Mouse (Mus musculus) thymus, adult 18-20 months (tissue): ENCODE data around the gene Chst3.
"Not testable (repeated sequence)": the region's sequence is repeated elsewhere in the genome, so short reads cannot be mapped to it uniquely, and the experiment has no call there.

ENCODE experiments used
- DNase-seq, 2 experiments: peaks; one replicate each; pipeline ENCODE4 v3.0.0; 2022; ENCODE audit warnings: mixed read lengths in 2 of 2

The Chst3 gene

DNA sequence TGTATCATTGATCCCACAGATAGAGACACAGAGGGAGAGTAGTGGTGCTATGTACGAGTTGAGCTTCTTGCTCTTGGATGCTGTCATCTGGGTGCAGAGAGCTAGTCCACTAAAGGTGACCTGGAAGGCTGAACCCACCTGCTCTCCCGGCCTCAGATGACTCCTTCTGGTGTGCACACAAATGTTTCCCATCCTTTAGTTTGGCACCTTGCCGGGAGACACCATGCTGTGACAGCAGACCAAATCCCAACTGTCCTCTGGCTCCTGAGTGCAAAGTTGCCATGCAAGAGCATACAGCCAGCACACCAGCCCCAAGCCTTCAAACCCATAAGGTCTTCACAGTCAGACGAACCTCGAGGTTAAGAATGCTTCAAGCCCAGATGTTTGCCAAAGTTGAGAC, 22.1 kb downstream of the Chst3 start:
- no peak for DNase-seq

DNA sequence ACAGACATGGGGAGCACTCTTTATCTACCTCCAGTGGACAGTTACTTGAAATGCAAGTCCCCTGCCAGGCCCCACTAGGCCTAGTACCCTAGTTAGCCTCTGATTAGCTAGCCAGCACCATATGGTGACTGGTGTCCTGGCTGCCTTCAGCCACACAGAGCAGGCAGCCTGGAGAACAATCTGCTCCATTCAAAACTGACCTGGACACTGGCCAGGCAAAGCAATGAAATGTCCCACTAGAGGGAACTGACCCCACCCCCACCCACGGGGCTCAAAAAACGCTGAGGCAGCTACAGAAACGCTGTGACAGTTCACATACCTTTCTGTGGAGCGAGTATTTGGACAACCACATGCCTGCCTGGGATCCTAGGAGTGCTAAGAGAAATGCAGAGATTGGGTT, 24.0 kb downstream of the Chst3 start:
- DNase-seq, result no peak

DNA sequence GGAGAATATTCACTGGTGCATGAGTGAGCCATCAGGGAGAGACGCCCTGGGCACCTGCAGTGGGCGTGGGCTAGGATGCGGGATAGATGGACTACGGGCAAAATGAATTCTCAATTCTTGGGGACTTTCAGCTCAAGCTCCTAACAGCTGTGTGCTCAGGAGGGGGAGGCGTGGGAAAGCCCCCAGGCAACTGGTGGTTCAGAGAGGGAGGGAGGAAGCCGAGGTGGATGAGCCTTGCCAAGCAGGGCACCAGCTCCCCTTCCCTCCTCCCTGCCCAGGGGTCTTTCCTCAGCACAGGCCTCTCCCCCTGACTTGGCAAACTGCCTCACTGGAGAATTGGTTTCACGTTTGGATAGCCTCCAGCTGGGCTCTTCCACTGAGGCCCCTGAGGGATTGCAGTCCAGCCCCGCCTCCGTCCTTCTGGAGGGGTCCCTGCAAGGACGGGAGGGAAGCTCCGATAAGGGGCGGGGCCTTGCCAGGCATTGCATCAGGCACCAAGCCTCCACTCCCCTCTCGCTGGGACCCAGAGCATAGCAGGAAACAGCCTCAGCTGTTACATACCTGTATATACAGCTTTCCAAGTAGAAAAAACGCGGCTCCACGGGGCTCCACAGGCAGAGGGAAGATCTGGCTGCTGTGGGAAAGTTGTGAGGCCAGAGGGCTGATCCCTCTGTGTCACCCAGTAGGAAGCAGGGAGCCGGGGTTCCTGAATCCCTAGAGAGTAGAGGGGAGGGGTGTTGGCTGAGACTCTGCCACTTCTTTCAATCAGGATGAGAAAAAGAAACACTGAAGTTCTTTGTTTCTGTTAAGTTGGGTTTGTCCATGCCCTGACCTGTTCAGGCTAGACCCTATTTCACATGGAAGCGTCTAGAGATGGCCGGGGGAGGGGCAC, 25.3 kb downstream of the Chst3 start:
- DNase-seq, result no peak

DNA sequence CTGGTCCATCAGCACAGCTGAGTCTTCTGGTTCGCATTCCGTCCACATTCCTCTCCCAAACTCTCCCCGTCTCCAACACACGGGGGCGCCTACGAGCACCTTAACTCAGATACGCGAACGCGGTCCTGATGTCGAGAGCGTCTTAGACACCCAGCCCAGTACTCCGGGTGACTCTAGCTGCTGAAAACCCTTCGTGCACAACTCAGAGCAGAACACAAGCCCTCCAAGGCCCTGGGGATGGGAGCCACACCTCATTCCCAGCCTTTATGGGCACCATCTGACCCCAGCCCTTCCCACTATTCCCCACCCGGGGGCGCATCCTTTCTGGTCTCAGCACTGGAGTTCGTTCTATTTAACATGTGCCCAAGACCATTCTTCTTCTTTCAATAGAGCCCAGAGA, 27.3 kb downstream of the Chst3 start:
- DNase-seq, result peak; percentile 38 to 40

DNA sequence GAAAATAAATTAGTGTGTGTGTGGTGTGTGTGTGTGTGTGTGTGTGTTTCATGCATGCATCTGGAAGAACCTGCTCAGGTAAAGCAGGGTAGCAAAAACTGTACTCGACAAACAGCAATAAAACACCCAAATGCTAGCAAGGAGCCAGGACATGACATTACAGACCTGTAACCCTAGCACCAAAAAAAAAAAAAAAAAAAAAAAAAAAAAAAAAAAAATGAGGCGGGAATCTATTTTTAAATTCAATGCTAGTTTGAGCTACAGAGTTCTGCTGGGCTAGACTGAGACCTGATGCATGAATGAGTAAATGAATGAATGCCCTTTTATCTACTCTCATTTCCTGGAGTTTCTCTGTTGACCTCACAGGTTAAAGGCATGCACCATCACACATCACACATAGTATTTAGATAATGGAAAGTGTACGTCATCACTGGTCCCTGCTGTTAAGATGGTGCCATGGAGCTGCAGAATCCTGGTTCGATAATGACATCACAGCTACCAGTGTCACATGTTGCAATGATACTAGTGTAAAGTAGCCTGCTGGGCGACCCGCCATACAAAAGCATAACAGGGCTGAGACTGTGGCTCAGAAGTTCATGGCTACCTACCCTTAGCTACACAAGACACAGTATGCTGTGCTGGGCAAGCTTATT, 29.4 kb downstream of the Chst3 start:
- no peak for DNase-seq

DNA sequence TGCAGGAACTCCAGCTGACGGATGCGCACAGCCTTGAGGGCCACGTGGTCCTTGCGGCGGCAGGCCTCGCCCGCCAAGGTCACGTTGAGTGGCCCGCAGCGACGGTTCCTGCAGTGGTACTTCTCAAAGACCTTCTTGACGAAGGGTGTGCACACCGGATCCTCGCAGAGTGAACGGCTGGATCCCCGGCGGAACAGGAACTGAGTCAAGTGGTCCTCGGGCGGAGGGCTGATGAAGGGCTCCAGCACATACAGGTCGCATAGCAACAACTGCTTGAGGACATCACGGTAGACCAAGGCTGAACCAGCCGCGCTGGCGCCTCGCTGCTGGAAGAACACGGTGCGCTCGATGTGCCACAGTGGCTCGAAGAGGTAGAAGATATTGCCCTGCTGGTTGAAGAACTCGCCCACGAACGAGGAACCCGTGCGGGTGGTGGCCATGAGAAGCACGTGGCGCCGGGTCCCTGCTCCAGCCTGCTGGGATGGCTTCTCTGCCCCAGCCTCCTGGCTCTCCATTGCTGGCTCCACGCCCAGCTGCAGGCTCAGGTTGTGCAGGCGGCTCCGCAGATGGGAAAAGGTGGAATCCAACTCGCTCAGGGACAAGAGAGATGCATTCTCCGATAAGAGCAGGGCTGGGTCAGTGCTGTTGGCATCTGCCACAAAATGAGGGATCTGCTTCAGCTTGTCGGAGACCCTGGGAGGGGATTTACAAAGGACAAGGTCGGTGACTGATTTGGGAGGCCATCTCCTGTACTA, 32.7 kb downstream of the Chst3 start:
- DNase-seq, result no peak

DNA sequence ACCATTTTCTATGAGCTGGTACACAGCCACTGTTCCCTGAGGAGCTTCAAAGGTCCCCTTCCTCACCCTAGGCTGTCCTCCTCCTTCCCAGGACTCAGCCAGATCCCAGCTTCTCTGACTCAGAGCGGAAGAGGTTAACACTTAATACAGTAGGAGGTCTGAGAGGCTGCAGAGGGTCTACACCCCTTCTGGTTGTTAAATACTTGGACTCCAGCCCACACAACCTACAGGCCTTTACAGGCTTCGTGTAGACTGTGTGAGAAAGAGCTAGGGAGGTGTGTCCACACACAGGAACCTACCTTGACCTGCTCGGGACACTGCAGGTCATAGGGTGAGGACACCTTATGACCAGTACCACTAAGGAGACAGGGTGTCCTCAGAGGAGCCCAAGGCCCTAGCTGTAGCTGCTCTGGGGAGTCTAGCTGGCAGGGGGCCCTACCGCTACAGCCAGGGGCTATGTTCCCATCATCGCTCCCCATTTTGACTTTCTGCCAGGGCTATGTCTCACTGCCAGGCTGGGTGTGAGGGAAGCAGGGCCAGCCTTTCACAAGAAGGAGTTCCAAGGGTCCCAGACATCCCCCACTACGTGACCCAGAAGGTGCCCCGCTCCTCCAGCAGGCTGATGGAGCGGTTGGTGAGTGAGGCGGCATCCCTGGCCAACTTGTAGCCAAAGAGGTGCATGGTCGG, 33.9 kb downstream of the Chst3 start:
- DNase-seq, result no peak

DNA sequence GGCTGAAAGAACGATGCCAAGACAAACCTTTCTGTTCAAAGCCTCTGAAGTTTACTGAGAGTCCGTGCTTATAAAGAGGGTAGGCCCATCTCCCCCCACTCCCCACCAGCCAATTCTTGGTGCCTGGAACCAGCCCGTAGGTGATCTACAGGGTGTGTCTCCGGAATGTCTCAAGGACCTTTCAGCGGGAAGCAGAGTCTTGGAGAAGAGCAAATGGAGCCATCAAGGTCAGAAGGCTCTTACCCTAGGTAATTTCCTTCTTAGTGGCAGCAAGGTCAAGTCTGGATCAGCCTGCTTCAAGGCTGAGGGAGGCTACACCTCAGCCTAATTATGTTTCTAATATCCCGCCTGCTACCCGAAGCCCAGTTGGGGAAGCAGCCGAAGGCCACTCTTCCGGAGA, 43.8 kb downstream of the Chst3 start:
- DNase-seq, result not testable (repeated sequence)

DNA sequence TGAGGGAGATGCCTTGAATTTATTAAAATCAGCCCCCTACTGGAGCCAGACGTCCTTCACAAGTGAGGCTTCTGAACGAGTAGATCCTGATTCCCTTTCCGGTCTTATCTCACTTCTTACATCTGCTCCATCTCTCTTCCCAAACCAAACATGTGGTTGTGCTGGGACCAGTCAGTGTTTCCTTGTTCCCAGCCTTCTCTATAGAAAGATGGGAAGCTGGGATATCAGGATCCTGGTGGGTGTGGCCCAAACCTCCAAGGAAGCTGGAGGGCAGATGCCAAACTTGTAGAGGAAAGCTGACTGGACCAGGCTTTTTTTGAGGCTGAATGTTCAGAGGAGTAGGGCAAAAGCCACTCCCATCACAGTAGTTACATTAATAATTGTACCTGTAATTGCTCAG, 44.6 kb downstream of the Chst3 start:
- no peak for DNase-seq

DNA sequence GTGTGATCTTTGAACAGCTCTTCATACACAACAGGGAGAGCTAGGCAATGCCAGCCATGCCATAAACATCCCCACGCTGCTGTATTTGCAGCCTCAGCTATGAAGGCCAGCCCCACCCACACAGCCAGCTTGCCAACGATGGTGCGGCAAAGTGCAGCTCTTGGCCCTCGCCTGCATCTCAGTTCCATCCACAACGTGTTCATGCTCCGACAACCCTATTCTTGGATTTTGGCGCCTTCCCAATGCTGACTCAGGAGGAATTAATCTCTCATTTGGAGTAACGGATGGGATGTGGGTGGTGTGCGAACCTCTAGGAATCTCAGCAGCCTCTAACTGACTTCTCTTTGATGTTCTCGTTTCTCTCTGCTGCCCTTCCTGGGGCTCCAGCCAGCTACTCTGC, 46.0 kb downstream of the Chst3 start:
- no peak for DNase-seq

DNA sequence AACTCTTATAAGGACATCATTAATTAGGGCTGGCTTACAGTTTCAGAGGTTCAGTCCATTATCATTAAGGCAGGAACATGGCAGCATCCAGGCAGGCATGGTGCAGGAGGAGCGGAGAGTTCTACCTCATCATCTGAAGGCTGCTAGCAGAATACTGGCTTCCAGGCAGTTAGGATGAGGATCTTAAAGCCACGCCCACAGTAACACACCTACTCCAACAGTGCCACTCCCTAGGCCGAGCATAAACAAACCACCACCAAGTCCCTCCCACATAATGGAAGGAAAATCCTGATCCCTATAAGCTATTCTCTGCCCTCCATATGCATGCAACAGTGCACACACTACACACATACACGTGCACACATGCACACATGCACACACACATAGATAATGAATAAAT, 46.8 kb downstream of the Chst3 start:
- DNase-seq, result no peak

DNA sequence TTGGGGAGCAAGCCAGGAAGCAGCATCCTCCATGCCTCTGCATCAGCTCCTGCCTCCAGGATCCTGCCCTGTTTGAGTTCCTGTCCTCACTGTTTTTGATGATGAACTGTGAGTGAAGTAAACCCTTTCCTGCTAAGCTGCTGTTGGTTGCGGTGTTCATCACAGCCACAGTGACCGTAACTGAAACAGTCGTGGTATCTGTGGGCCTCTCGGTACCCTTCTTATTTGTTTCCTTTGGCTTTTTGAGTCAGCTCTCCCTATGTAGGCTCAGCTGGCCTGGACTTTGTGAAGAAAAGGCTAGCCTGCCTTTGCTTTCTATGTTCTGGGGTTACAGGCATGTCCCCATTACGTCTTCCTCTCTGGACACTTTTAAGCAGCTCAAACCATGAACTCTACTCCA, 47.7 kb downstream of the Chst3 start:
- no peak for DNase-seq

DNA sequence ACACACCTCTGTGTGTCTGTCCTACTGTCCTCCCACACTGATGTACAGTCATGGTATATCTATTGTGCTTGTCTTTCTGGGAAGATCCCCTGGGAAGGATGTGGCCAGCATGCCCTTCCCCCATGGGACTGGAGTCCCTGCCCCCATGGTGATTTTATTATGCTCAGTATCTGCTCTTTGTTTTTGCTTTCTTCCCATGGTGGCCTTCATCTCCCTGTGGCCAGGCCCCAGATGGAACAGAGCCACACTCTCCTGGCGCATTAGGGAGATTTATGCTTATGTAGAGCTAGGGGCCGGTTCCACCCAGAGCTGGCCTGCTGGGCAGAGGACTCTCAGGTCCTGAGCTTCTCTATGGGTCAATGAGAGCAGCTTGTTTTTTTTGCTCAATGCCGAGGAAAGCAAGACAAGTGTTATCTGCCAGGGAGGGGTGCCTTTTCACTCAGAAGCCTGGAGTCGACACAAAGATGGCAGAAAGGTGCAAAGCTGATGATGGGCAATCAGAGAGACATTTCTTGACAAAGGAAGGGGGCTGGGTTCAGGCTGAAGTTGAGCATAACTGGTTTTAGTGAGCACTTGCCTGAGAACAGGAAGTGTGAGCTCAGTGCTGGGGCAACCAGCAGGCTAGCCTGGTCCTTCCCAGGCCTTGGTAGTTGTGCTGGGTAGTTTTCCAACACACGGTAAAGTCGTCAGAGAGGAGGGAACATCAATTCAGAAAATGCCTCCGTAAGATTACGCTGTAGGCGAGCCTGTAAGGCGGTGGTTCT, 48.6 kb downstream of the Chst3 start:
- no peak for DNase-seq

DNA sequence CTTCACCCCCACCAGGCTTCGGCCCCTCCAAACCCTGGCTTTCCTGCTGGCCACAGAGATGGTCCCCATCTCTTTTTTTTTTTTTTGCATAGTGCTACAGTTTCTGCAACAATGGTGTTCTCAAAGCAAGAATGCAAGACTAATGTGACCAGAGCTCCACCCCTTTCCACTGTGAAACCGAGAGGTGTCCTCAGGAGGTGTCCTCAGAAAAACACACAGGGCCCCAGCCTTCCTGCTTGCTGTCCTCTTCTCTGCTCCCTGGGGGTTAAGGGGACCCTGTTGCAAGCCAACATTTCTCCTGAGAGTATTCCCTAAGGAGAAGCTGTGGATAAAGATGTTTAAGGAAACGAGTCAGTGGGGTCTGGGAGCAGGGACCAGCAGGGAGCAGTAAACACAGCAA, 50.1 kb downstream of the Chst3 start:
- no peak for DNase-seq

DNA sequence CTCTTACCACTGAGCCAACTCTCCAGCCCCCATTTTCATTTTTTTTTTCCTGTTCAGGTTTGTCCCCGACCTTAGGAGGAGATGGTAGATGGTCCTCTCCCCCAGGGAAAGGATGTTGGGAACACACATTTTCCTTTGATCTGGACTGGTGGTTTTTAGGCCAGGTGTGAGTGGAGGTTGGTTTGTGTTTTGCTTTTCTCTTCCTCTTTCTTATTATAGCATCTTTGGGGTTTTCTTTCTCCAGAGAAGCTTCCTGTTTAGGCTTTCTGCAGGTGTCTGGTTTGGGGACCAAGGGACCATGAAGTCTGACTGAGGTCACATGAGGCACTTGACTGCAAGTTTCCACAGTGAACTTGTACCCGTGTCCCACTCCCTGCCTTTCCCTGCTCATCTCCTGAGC, 50.8 kb downstream of the Chst3 start:
- DNase-seq, result peak; percentile 35 to 69

DNA sequence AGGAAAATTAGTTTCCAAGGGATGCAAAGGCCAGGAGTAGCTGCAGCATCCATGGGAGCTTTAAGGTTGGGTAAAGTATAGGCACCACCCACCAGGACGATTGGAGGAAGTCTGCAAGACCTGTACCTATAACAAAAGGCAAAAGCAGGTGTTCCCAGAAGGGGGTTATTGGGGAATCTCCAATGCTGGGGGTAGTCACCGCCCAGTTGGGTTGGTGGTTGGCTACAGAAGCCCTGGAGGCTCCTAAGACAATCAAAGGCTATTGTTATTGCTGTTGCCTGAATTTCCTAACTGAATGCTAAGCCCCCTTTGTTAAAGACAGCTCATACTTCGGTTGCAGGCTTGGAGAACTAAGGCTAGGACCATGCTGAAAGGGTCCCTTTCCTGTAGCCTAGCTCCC, 53.0 kb downstream of the Chst3 start:
- no peak for DNase-seq

DNA sequence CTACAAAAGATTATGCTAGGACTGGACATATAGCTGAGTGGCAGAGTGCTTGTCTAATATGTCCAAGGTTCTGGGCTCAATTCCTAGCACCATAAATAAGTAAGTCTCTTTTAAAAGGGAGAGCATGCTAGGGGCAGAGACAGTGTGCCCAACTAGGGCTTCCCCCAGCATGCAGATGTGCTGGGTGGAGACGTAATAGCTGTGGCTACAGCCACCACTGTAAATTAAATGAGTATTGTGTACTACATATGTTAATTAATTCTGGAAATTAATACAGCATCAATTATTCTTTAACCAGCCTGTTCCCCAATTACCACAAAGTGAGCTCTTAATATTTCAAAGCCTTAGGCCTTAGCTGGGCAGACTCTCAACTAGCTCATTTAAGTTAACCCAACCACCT, 54.2 kb downstream of the Chst3 start:
- DNase-seq, result no peak

DNA sequence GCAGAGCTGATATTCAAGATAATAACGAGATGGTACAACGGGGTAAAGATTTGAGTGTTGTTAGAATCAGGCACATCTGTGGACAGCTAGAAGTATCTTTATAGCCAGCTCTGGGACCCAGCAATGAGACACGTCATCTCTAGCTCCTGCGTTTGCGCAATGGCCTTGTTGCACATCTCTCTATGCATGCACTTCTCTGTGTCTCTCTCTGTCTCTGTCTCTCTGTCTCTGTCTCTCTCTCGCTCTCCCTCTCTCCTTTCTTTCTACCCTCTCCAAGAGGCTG, 56.1 kb downstream of the Chst3 start:
- DNase-seq, result no peak

DNA sequence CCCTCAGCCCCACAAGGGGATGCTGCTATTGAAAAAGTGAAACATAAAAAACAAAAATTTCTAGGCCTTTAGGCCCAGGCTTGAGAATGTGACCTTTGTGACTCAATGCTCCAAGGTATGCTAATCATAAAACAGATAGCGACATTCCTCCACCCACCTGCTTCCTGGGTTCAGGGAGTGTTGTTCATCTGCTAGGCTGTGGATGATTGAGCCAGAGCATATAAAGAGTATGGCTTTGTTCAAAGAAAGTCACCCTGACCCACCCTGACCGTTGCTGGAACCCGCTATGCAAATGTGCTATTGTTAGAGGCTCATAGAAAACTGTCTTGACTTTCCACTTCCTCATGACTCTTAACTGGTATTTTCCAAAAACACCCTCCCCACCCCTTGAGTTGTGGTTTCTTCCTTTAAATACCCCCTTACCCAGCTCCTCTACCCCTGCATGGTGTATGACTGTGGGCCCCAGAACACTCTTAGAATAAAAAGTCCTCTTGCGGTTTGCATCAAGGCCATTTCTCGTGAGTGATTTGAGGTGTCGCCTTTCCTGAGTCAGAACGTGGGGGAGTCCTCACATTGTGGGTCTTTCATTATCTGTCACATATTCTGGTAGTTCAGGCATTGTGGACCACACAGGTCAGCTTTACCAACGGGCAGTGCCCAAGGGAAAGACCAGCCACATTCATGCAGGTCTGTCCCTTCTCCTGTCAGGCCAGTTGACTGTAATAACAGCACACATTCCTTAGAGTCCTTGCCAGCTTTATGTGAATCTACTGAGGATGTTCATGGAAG, 56.7 kb downstream of the Chst3 start:
- DNase-seq, result not testable (repeated sequence)

DNA sequence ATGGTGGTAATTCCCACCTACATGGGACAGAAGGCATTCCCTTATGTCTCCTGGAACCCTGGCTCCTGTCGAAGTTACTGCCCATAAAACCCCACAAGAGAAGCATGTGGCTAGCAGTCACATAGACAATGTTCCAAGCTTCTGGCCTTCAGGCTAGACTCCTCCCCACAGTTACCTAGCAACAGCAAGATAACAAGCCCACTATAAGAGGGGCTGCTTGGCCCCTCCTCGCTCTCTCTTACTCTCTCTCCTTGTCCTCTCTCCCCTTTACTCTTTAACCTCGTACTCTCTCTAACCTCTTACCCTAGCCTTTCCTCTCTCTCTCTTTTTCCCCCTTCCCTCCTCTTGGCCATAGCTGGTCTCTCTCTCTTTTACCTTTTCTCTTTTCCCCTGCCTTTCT, 57.7 kb downstream of the Chst3 start:
- not testable (repeated sequence) for DNase-seq

DNA sequence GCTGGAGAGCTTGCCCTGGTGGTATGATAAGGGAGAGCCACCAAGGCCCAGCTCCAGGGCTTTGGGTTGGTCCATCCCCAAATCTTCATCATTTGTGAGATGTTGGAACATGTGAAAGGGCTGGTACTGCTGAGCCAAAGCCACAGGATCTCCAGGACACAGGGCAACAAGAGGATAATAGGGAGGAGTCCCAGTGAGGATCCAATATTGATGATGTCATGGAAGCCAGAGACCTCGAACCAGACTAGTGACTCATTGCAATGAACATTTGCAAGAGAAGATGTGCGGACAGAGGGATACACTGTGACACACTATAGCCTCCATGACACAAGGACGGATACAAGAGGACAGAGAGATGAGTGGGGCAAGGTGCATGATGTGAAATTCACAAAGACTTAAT, 60.9 kb downstream of the Chst3 start:
- no peak for DNase-seq

DNA sequence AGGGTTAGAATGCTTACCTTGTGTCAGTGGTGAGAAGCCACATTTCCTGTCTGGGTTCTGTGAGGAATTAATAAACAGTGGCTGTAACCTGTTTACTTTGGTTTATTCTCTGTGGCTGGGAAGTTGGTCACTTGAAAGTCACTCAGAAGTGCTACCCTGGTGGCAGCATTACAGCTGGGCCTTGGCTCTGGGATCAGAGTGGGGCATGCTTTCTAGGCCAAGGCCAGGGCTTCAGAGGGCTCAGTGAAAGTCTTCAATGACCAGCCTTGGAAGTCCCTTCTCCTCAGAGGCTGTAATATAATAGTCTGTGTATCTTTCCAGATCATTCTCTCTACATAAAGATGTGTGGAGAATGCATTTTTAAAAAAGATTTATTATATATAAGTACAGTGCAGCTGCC, 63.0 kb downstream of the Chst3 start:
- DNase-seq, result no peak
